Mouse (Mus musculus): ENCODE data around the gene Nrbp1.

GRCm38 (mm10) chr5:31252795-31253545 lies 12.3 kb downstream of the Nrbp1 start:
- TF ChIP-seq CTCF (IDR thresholded peaks at IDR 0.05; ENCODE audit: low read depth, low read length) (no peak), GATA2 (IDR thresholded peaks at IDR 0.05; ENCODE audit: borderline replicate concordance, low read depth, low read length) (no peak)
